In genomic region chr10:25436703-25437401, GRCm38 (mm10) we compare ENCODE assay signal across 15 mouse cellular contexts.
DNase-seq lines count a peak whose midpoint lies in the region; ATAC-seq lines count a peak whose summit lies in the region.
"Had no signal": no experiment of that assay in that cellular context is flagged by ENCODE, and none has a peak within 500 bp of the region (broad histone marks: within the 10 kb centered on the region; RNA-seq: fewer than 3 reads in every experiment).

No protein-coding gene starts in this region.

- no peaks in the 10 kb centered on the region for H3K36me3 ChIP-seq in hindbrain, embryonic 10.5 days
- no peaks in the 10 kb centered on the region for H3K36me3 ChIP-seq in hindbrain, embryonic 14.5 days (replicated peaks; ENCODE audit: control insufficient read depth, insufficient read depth)
- H3K36me3 ChIP-seq in limb, embryonic 10.5 days: peaks cover 5% of the 10 kb centered on the region
- no peaks in the 10 kb centered on the region for H3K36me3 ChIP-seq in kidney, embryonic 14.5 days (ENCODE audit: control insufficient read depth, insufficient read depth, low read length)
- H3K36me3 ChIP-seq: liver, embryonic 13.5 days had no signal

- H3K4me2 ChIP-seq in hindbrain, embryonic 14.5 days (replicated peaks): no peak overlapping the region
- H3K4me2 ChIP-seq in kidney, embryonic 14.5 days (replicated peaks; ENCODE audit: low read depth, low read length): no peak overlapping the region
- H3K4me2 ChIP-seq: heart, embryonic 11.5 days; liver, embryonic 13.5 days had no signal

- DNase-seq in adrenal gland, postnatal 10 days: peak; percentile 35
- no peak for DNase-seq in adrenal gland, adult 18-20 months (ENCODE audit: low spot score in 2 of 2)
- DNase-seq in hindbrain, embryonic 10.5 days (ENCODE audit: low spot score): no peak
- no peak for DNase-seq in hindbrain, embryonic 14.5 days (ENCODE audit: low spot score)
- DNase-seq in adipocyte (ENCODE audit: low spot score): peak; percentile 88
- no peak for DNase-seq in limb, embryonic 10.5 days (ENCODE audit: low spot score)
- no peak for DNase-seq in kidney, postnatal 14 days
- DNase-seq: cerebellum, adult 18-20 months; embryo, embryonic 11 days; forebrain, postnatal 0 days; liver, embryonic 13.5 days had no signal

- no peak for ATAC-seq in hindbrain, embryonic 14.5 days (ENCODE audit: low FRiP score)
- ATAC-seq in kidney, embryonic 14.5 days (ENCODE audit: low FRiP score, low TSS enrichment): no peak
- ATAC-seq: forebrain, postnatal 0 days; hindbrain, postnatal 0 days had no signal

- H3K4me3 ChIP-seq in hindbrain, embryonic 10.5 days: no peak overlapping the region
- H3K4me3 ChIP-seq in hindbrain, embryonic 14.5 days (replicated peaks; ENCODE audit: low read length): no peak overlapping the region
- H3K4me3 ChIP-seq in limb, embryonic 10.5 days: no peak overlapping the region
- H3K4me3 ChIP-seq in kidney, embryonic 14.5 days (ENCODE audit: low read length): no peak overlapping the region
- H3K4me3 ChIP-seq: liver, embryonic 13.5 days had no signal

- no peak overlapping the region for H3K9ac ChIP-seq in hindbrain, embryonic 14.5 days
- H3K9ac ChIP-seq in kidney, embryonic 14.5 days (ENCODE audit: low read depth, low read length): no peak overlapping the region
- H3K9ac ChIP-seq: forebrain, postnatal 0 days; liver, embryonic 13.5 days had no signal

- no peaks in the 10 kb centered on the region for H3K9me3 ChIP-seq in hindbrain, embryonic 10.5 days
- no peaks in the 10 kb centered on the region for H3K9me3 ChIP-seq in hindbrain, embryonic 14.5 days (ENCODE audit: control insufficient read depth, low read length)
- no peaks in the 10 kb centered on the region for H3K9me3 ChIP-seq in limb, embryonic 10.5 days (replicated peaks)
- no peaks in the 10 kb centered on the region for H3K9me3 ChIP-seq in kidney, embryonic 14.5 days (ENCODE audit: control insufficient read depth, low read length)
- H3K9me3 ChIP-seq: liver, embryonic 13.5 days had no signal

- no peaks in the 10 kb centered on the region for H3K27me3 ChIP-seq in hindbrain, embryonic 10.5 days (ENCODE audit: insufficient read depth, poor library complexity, severe bottlenecking)
- H3K27me3 ChIP-seq in hindbrain, embryonic 14.5 days (ENCODE audit: control insufficient read depth, insufficient read depth, low read length): no peaks in the 10 kb centered on the region
- H3K27me3 ChIP-seq in limb, embryonic 10.5 days (ENCODE audit: low read depth, poor library complexity, severe bottlenecking): no peaks in the 10 kb centered on the region
- H3K27me3 ChIP-seq in kidney, embryonic 14.5 days (ENCODE audit: control insufficient read depth, insufficient read depth, low read length): no peaks in the 10 kb centered on the region
- H3K27me3 ChIP-seq: liver, embryonic 13.5 days had no signal

- 70% methylated on average over 6 of the region's 6 CpGs for WGBS in hindbrain, embryonic 10.5 days
- WGBS in hindbrain, embryonic 14.5 days: 88% methylated on average over 6 of the region's 6 CpGs
- 72% methylated on average over 6 of the region's 6 CpGs for WGBS in limb, embryonic 10.5 days
- 77% methylated on average over 6 of the region's 6 CpGs for WGBS in kidney, embryonic 14.5 days

- 0 out of 2 replicates have a peak overlapping the region, but pooled peaks have one; percentile 1 for H3K27ac ChIP-seq in hindbrain, embryonic 10.5 days
- H3K27ac ChIP-seq in hindbrain, embryonic 14.5 days: no peak overlapping the region
- peak overlapping the region; percentile 77 for H3K27ac ChIP-seq in limb, embryonic 10.5 days
- H3K27ac ChIP-seq in kidney, embryonic 14.5 days (ENCODE audit: low read depth, low read length): no peak overlapping the region
- H3K27ac ChIP-seq: hindbrain, postnatal 0 days; kidney, postnatal 0 days; liver, embryonic 13.5 days had no signal

- H3K4me1 ChIP-seq in hindbrain, embryonic 10.5 days (replicated peaks): peaks cover 39% of the 10 kb centered on the region
- peaks cover 4% of the 10 kb centered on the region; the same call in 1 of the 2 replicates for H3K4me1 ChIP-seq in hindbrain, embryonic 14.5 days (replicated peaks; ENCODE audit: control insufficient read depth, insufficient read depth, low read length)
- H3K4me1 ChIP-seq in limb, embryonic 10.5 days: peaks cover 35% of the 10 kb centered on the region
- H3K4me1 ChIP-seq in kidney, embryonic 14.5 days (ENCODE audit: control insufficient read depth, insufficient read depth, low read length): peaks cover 6% of the 10 kb centered on the region; the same call in 1 of the 2 replicates

Comparison
In these comparisons a context has a peak if more than half of its experiments do, and no peak if none do; other contexts are left out.
1. DNase-seq: peak in adrenal gland, postnatal 10 days (single experiment) and adipocyte (single experiment); none in adrenal gland, adult 18-20 months (0 of 2), hindbrain, embryonic 10.5 days (single experiment), hindbrain, embryonic 14.5 days (single experiment), limb, embryonic 10.5 days (single experiment) and kidney, postnatal 14 days (single experiment).
2. H3K27ac ChIP-seq: peak in hindbrain, embryonic 10.5 days (single experiment) and limb, embryonic 10.5 days (single experiment); none in hindbrain, embryonic 14.5 days (single experiment) and kidney, embryonic 14.5 days (single experiment).